Mouse (Mus musculus) erythroblast, embryonic 14.5 days (primary cell): ENCODE results near the gene Dlgap1. TPM values are rescaled to one million over a fixed set of nuclear protein-coding genes. Genes with fewer than 3 reads are reported as not detected.

Source experiments
- H3K27me3 ChIP-seq: 2 replicates; pipeline ENCODE4 v1.6.1; 2012; ENCODE audit warnings: inconsistent platforms; ENCODE audit not compliant: control insufficient read depth
- H3K36me3 ChIP-seq: 2 replicates; pipeline ENCODE4 v1.6.1; 2012; ENCODE audit warnings: mild to moderate bottlenecking, inconsistent platforms; ENCODE audit not compliant: control insufficient read depth
- H3K4me1 ChIP-seq: 2 replicates; pipeline ENCODE4 v1.6.1; 2012; ENCODE audit warnings: inconsistent platforms; ENCODE audit not compliant: control insufficient read depth
- H3K4me3 ChIP-seq: replicated peaks from 2 replicates; pipeline ENCODE3; 2012; ENCODE audit warnings: moderate library complexity, mild to moderate bottlenecking, inconsistent platforms
- H3K9me3 ChIP-seq: 2 replicates; pipeline ENCODE4 v1.6.1; 2012; ENCODE audit warnings: low read length, inconsistent platforms, mixed read lengths; ENCODE audit not compliant: control insufficient read depth
- GATA1 ChIP-seq: IDR thresholded peaks from 2 replicates; pipeline ENCODE4 v1.6.1; 2012; ENCODE audit warnings: low read length, inconsistent platforms, mixed read lengths
- TAL1 ChIP-seq: IDR thresholded peaks from 3 replicates; pipeline ENCODE4 v1.6.1; 2012; ENCODE audit warnings: low read length, inconsistent platforms, mixed read lengths
- polyA plus RNA-seq: library from polyadenylated mRNA; stranded (reverse); fragments of >175 nt; gene quantifications from 2 replicates; pipeline ENCODE4 v1.2.3, GENCODE M21; 2012

Gene Dlgap1
- polyA plus RNA-seq, 1 experiment: not detected

DNA sequence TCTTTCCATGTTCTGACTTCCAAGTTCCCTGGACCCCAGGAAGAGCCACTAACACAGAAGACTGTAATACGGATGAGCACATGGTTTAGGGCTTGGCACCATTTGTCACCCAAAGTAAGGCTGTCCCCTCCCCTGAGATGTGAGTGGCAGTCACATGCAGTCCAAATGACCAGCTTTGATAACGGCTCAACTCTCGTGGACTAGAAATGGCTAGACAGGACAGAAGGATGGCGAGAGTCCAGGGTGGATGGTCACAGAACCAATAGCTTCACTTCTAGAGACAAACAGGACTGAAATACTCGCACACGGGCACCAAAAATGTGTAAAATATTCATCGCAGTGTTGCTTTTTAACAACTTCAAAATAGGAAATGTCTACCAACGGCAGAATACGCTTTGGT lies 657.5 kb downstream of the Dlgap1 start:
- H3K4me1 ChIP-seq: no peaks in the 10 kb centered on the region
- TF ChIP-seq TAL1: no peak
- no peak for TF ChIP-seq GATA1
- H3K27me3 ChIP-seq: no peaks in the 10 kb centered on the region
- no peak overlapping the region for H3K4me3 ChIP-seq
- H3K36me3 ChIP-seq: no peaks in the 10 kb centered on the region
- H3K9me3 ChIP-seq: peaks cover 23% of the 10 kb centered on the region

DNA sequence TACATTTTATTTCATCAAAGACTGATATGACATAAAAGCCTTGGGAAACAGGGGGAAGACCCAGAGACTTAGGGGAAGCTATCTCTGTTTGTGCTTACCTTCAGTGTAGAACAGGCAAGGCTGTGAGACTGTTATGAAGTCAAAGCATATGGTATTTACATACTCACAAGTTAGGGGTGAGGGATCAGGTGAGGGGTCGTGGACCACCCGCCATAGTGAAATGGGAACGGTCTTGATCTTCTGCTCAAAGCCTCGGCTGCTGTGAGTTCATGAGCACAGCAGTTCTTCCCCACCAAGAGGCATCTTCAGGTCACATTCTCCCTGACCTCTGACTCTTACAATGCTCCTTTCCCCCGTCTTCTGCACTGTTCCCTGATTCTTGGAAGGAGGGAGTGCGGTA lies 658.1 kb downstream of the Dlgap1 start:
- Histone ChIP-seq H3K27me3 (no peaks in the 10 kb centered on the region), H3K9me3 (peaks cover 21% of the 10 kb centered on the region), H3K4me3 (no peak overlapping the region), H3K4me1 (no peaks in the 10 kb centered on the region), H3K36me3 (no peaks in the 10 kb centered on the region)
- no peak for TF ChIP-seq GATA1
- TF ChIP-seq TAL1: no peak

DNA sequence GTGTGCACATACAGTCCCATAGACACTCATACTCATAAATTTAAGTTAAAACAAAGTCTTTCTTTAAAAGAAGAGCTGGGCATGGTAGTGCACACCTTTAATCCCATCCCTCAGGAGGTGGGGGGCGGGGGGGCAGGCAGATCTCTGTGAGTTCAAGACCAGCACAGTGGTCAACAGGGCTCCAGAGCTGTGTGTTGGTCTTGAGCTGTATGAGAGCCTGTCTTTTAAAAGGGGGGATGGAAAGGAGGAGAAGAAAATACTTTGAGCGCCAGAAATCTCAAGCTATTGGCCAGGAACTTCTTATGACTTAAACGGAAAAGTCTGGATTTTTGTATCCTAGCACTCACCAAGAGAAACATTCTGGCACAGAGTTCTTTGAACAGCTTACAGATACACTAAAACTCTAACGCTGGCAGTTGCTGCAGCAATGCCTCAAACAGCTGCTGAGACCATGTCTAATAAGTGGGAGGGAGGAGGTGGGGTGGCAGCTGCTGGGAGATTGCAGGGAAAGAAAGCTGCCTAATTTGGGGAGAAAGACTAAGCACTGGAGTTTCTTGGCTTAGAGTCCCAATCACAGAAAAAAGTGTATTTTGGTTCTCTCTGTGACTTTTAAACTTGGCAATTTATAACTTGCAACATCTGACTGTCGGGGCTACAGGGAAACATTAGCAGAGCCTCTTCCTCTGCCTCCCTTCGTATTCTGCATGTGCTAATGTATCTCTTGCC lies 660.9 kb downstream of the Dlgap1 start:
- H3K36me3 ChIP-seq: no peaks in the 10 kb centered on the region
- no peaks in the 10 kb centered on the region for H3K27me3 ChIP-seq
- H3K4me1 ChIP-seq: no peaks in the 10 kb centered on the region
- TF ChIP-seq GATA1: no peak
- no peak for TF ChIP-seq TAL1
- no peak overlapping the region for H3K4me3 ChIP-seq
- peaks cover 17% of the 10 kb centered on the region for H3K9me3 ChIP-seq

DNA sequence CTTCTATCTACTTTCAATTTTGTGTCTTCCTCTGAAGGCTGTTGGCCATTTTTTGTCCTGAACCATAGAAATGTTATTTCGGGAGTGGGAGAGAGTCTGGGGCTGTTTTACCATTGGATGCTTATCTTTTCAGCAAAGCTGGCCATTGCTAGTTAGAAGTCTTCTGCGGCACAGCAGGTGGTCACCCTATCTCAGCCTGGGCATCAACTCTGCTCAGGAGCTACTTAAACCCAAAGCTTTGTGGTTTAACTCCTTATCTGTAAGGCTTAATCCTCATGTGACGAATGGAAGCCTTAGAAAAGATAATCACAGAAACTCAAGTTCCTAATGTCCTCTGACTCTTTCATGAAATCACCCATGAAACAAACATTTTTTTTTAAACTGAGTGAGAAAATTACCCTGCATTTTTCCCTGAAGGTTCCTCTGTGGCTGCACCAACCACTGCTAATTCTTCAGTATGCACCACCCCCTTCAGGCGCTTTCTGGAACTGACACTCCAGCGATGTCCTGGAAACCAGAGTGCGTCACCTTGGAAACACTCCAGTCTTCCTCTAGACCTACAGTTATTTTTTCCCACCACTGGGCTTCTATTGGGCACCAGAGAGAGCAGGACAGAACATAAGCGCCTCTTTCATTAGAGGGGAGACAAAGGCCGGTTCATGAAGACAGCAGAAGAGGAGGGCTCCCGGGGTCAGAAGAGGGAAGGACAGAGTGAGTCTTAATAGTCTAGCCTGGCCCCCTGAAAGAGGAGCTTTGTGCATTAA lies 664.5 kb downstream of the Dlgap1 start:
- H3K36me3 ChIP-seq: no peaks in the 10 kb centered on the region
- H3K4me3 ChIP-seq: no peak overlapping the region
- H3K27me3 ChIP-seq: no peaks in the 10 kb centered on the region
- H3K9me3 ChIP-seq: peaks cover 4% of the 10 kb centered on the region; the same call in 1 of the 2 replicates
- TF ChIP-seq TAL1 (no peak), GATA1 (no peak)
- no peaks in the 10 kb centered on the region for H3K4me1 ChIP-seq

DNA sequence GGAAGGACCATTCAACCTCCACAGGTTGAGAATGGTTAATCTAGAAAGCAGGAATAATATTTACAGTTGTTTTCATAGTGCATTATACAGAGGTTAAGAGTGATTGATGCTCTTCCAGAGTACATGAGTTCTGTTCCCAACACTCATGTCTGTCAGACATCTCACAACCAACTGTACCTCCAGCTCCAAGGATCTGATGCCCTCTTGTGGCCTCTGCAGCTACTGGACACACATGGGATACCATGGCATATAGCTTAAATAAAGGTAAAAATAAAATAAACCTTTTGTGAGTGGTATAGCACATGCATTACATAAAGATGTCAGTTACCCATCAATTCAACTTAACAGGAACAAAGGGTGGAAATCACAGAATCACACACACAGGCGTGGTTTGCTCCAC lies 674.3 kb downstream of the Dlgap1 start:
- TF ChIP-seq TAL1: no peak
- no peak for TF ChIP-seq GATA1
- no peak overlapping the region for H3K4me3 ChIP-seq
- H3K36me3 ChIP-seq: no peaks in the 10 kb centered on the region
- no peaks in the 10 kb centered on the region for H3K27me3 ChIP-seq
- H3K9me3 ChIP-seq: no peaks in the 10 kb centered on the region; the same call in 1 of the 2 replicates
- H3K4me1 ChIP-seq: no peaks in the 10 kb centered on the region

DNA sequence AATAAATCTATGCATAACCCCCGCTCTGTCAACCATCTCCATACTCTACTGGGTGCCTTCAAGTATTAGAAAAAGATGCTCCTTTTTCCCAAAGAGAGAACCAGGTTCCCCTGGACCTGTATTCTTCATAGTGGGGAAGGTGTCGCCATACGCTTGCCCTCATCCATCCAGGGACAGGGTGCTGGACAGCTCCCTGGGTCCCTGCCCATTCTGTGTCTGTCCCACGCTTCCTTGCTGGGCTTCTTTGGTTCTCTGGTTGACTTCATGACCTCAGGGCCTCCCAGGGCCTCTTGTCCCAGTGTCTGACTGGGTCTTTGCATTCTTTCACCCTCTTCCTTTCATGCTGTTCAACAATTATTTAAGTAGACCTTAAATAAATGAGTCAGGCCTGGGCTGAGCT lies 677.8 kb downstream of the Dlgap1 start:
- Histone ChIP-seq H3K27me3 (no peaks in the 10 kb centered on the region), H3K4me3 (no peak overlapping the region), H3K36me3 (no peaks in the 10 kb centered on the region), H3K9me3 (peaks cover 3% of the 10 kb centered on the region), H3K4me1 (no peaks in the 10 kb centered on the region)
- TF ChIP-seq TAL1 (no peak), GATA1 (no peak)

DNA sequence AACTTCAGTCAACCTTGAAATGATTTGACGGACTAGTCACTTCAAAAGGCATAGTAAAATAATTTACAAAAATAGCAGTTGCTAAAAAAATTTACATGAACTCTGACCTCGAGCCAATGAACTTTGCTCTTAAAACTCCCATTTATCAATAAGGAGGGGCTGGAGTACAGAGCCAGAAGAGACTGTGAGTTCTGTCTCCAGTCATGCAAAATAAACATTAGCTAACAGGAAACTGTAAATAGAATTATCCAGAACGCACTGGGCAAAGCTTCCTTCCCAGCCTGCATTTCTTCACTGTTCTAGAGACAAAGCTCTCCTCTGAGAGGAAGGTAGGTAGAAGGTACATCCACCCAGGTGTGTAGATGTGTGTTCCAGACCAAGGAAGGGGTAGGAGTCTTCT lies 692.5 kb downstream of the Dlgap1 start:
- peaks cover 8% of the 10 kb centered on the region; the same call in 1 of the 2 replicates for H3K9me3 ChIP-seq
- no peaks in the 10 kb centered on the region for H3K4me1 ChIP-seq
- no peaks in the 10 kb centered on the region for H3K27me3 ChIP-seq
- H3K4me3 ChIP-seq: no peak overlapping the region
- TF ChIP-seq GATA1 (no peak), TAL1 (no peak)
- no peaks in the 10 kb centered on the region for H3K36me3 ChIP-seq

DNA sequence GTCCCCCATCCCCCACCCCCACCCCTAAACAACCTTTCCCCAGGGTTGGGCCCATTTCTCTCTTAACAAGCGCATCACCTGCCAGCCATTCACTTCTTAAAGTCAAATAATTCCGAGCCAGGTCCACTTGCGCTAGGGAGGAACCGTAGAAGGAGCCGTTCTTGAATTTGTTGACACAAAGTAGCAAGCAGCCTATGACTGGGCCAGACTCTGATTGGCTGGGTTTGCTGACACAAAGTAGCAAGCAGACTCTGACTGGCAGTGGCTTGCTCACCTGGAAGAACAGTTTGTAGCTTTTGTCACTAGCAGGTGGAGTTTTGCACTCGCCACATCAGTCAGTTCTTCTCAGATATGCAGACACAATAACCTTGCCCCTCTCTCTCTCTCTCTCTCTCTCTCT lies 695.1 kb downstream of the Dlgap1 start:
- Histone ChIP-seq H3K36me3 (no peaks in the 10 kb centered on the region), H3K27me3 (no peaks in the 10 kb centered on the region), H3K4me3 (no peak overlapping the region), H3K4me1 (no peaks in the 10 kb centered on the region), H3K9me3 (peaks cover 4% of the 10 kb centered on the region; the same call in 1 of the 2 replicates)
- no peak for TF ChIP-seq GATA1
- TF ChIP-seq TAL1: no peak

DNA sequence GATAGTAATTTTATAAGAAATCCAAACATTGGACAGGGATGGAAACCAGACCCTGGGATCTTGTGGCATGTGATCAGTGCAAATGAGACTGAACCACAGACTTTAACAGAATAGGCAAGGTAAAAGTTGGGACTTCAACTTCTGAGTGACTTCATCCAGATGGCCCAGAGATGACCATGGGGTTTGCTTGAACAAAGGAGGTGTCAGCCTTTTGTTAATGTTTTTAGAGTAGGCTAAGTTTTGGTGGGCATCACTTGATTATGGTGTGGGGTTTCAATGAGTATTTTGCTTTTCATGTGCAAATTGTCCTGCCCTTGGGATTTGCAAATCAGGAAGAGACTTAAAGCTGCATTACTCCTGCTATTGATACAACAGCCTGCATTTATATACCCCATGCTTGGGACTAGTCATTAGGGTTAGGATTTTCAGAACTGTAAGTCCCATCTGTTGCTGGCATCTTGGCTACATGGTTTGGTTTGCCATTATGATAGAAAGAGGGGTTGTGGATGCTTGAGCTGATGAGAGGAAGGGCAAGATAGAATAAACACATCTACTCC lies 695.7 kb downstream of the Dlgap1 start:
- Histone ChIP-seq H3K27me3 (no peaks in the 10 kb centered on the region), H3K4me3 (no peak overlapping the region), H3K36me3 (no peaks in the 10 kb centered on the region), H3K9me3 (peaks cover 4% of the 10 kb centered on the region; the same call in 1 of the 2 replicates), H3K4me1 (no peaks in the 10 kb centered on the region)
- no peak for TF ChIP-seq GATA1
- no peak for TF ChIP-seq TAL1
